Mouse (Mus musculus): ENCODE data around the gene Plekhm1. TPM values are rescaled to one million over a fixed set of nuclear protein-coding genes. Genes with fewer than 3 reads are reported as not detected.
A peak's percentile ranks its signal among the peaks of the same experiment; 100 is the strongest.

Plekhm1 gene
- polyA plus RNA-seq, 1 experiment from 2014 or later = 7.3 TPM

DNA sequence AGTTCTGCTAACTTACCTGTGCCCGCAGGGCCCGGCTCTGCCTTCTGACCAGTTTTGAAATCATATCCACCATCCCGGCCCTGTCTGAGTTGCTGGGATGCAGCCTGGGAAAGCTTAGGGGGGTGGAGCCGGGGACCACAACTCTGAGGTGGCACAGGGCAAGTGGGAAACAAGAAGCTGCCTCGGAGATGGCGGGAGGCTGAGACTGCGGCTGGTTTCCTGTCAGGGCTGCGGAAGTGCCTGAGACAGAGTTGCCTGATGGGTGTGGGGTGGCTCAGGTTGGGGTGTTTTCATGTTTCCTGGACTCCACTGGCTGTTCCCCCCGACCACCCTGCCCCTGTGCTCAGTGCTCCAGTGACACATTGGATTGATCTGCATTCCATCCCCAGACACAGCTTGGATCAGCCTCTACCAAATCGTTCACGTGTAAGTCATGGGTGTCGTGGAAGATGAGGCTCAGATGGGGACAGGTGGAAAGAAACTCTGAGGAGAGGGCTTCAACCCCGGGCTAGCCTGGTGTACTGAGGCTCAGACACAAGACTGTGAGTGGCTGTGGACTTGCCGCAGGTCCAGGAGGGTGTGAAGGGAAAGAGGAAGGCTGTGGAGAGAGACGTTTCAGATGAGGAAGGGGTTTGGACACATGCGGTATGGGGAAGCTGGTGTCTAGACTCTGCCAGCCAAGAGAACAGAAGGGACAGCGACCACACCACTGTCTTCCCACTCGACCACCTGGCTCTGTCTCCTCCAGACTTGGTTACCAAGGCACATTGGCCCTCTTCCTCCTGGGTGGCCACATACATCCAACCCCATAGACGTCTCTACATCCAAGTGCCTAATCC, 67.8 kb downstream of the Plekhm1 start:
- no peaks in the 10 kb centered on the region for H3K36me3 ChIP-seq (ENCODE audit: control insufficient read depth, insufficient read depth, low read length)
- no peak overlapping the region for H3K9ac ChIP-seq (ENCODE audit: low read depth, low read length)
- H3K27ac ChIP-seq (ENCODE audit: low read depth, low read length) = no peak overlapping the region
- H3K27me3 ChIP-seq (ENCODE audit: control insufficient read depth, insufficient read depth, low read length) = no peaks in the 10 kb centered on the region
- 80% methylated on average over 19 of the region's 19 CpGs for WGBS
- DNase-seq (ENCODE audit: low spot score) (no peak), ATAC-seq (ENCODE audit: low FRiP score) (no peak)
- H3K4me2 ChIP-seq (replicated peaks; ENCODE audit: low read depth, low read length) = no peak overlapping the region
- H3K9me3 ChIP-seq (ENCODE audit: control insufficient read depth, low read length) = no peaks in the 10 kb centered on the region
- no peaks in the 10 kb centered on the region for H3K4me1 ChIP-seq (replicated peaks; ENCODE audit: control insufficient read depth, insufficient read depth, low read length)
- H3K4me3 ChIP-seq (ENCODE audit: low read depth, low read length) = no peak overlapping the region

DNA sequence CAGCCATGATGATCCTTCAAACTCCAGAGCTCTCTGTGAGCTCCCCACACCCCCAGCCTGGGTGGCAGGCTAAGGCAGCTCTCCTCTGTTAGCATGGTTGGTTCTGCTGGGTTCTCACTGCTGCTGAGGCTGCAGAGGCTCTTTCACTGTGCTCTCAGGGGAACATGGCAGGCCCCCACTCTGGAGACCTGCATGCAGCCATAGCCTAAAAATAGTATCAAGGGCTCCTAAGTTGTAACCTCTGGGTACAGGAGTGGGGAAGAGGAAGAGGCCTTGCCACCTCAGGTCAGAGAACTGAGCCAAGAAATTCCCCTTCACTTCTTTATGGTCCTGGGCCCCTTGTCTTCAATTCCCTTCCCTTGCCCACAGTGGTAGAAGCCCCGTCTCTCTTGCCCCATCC, 68.6 kb downstream of the Plekhm1 start:
- Histone ChIP-seq H3K27me3 (ENCODE audit: control insufficient read depth, insufficient read depth, low read length) (no peaks in the 10 kb centered on the region), H3K4me3 (ENCODE audit: low read depth, low read length) (no peak overlapping the region), H3K9me3 (ENCODE audit: control insufficient read depth, low read length) (no peaks in the 10 kb centered on the region), H3K9ac (ENCODE audit: low read depth, low read length) (no peak overlapping the region), H3K27ac (ENCODE audit: low read depth, low read length) (no peak overlapping the region), H3K4me1 (replicated peaks; ENCODE audit: control insufficient read depth, insufficient read depth, low read length) (no peaks in the 10 kb centered on the region), H3K4me2 (replicated peaks; ENCODE audit: low read depth, low read length) (no peak overlapping the region), H3K36me3 (ENCODE audit: control insufficient read depth, insufficient read depth, low read length) (no peaks in the 10 kb centered on the region)
- no peak for DNase-seq (ENCODE audit: low spot score)
- 93% methylated on average over 1 of the region's 1 CpGs for WGBS
- no peak for ATAC-seq (ENCODE audit: low FRiP score)

- H3K4me2 ChIP-seq (replicated peaks; ENCODE audit: low read depth, low read length) = no peak overlapping the region
- H3K9ac ChIP-seq (ENCODE audit: low read depth, low read length) = no peak overlapping the region
- ATAC-seq (ENCODE audit: low FRiP score) (no peak), DNase-seq (ENCODE audit: low spot score) (no peak)
- H3K9me3 ChIP-seq (ENCODE audit: control insufficient read depth, low read length) = no peaks in the 10 kb centered on the region
- no peaks in the 10 kb centered on the region for H3K4me1 ChIP-seq (replicated peaks; ENCODE audit: control insufficient read depth, insufficient read depth, low read length)
- WGBS = 88% methylated on average over 6 of the region's 6 CpGs
- no peaks in the 10 kb centered on the region for H3K27me3 ChIP-seq (ENCODE audit: control insufficient read depth, insufficient read depth, low read length)
- no peak overlapping the region for H3K4me3 ChIP-seq (ENCODE audit: low read depth, low read length)
- no peaks in the 10 kb centered on the region for H3K36me3 ChIP-seq (ENCODE audit: control insufficient read depth, insufficient read depth, low read length)
- H3K27ac ChIP-seq (ENCODE audit: low read depth, low read length) = no peak overlapping the region
Observed at GRCm38 (mm10) chr11:103343063-103343462, 69.4 kb downstream of the Plekhm1 start.

- Histone ChIP-seq H3K9me3 (ENCODE audit: control insufficient read depth, low read length) (no peaks in the 10 kb centered on the region), H3K4me2 (replicated peaks; ENCODE audit: low read depth, low read length) (no peak overlapping the region), H3K9ac (ENCODE audit: low read depth, low read length) (no peak overlapping the region), H3K4me1 (replicated peaks; ENCODE audit: control insufficient read depth, insufficient read depth, low read length) (no peaks in the 10 kb centered on the region), H3K36me3 (ENCODE audit: control insufficient read depth, insufficient read depth, low read length) (no peaks in the 10 kb centered on the region), H3K27me3 (ENCODE audit: control insufficient read depth, insufficient read depth, low read length) (no peaks in the 10 kb centered on the region), H3K4me3 (ENCODE audit: low read depth, low read length) (no peak overlapping the region), H3K27ac (ENCODE audit: low read depth, low read length) (no peak overlapping the region)
- no peak for DNase-seq (ENCODE audit: low spot score)
- WGBS = 40% methylated on average over 7 of the region's 7 CpGs
- no peak for ATAC-seq (ENCODE audit: low FRiP score)
Observed at GRCm38 (mm10) chr11:103340677-103341076, 71.8 kb downstream of the Plekhm1 start.

DNA sequence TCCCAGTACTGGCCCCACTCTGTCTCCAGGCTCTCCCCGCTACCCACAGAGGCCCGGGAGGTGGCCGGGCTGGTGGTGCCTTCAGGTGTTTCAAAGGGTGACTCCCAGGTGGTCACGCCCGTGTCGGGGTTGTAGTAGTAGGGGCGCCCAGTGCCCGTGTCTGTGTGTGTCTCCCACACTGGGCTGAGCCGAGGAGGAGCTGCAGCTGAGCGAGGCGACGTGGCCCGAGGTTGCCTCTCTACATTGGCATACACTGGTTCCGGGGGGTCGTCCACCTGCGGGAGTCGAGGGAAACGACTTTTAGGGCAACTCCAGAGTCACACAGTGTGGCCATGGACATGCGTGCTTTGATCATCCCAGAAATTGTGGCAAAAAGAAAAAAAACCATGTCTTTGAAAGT, 72.4 kb downstream of the Plekhm1 start:
- Histone ChIP-seq H3K36me3 (ENCODE audit: control insufficient read depth, insufficient read depth, low read length) (no peaks in the 10 kb centered on the region), H3K27ac (ENCODE audit: low read depth, low read length) (no peak overlapping the region), H3K9me3 (ENCODE audit: control insufficient read depth, low read length) (no peaks in the 10 kb centered on the region), H3K4me2 (replicated peaks; ENCODE audit: low read depth, low read length) (peak overlapping the region; percentile 19), H3K9ac (ENCODE audit: low read depth, low read length) (no peak overlapping the region), H3K4me3 (ENCODE audit: low read depth, low read length) (no peak overlapping the region), H3K4me1 (replicated peaks; ENCODE audit: control insufficient read depth, insufficient read depth, low read length) (no peaks in the 10 kb centered on the region), H3K27me3 (ENCODE audit: control insufficient read depth, insufficient read depth, low read length) (no peaks in the 10 kb centered on the region)
- WGBS = 62% methylated on average over 19 of the region's 19 CpGs
- DNase-seq (ENCODE audit: low spot score) (no peak), ATAC-seq (ENCODE audit: low FRiP score) (no peak)

- no peaks in the 10 kb centered on the region for H3K9me3 ChIP-seq (ENCODE audit: control insufficient read depth, low read length)
- no peaks in the 10 kb centered on the region for H3K4me1 ChIP-seq (replicated peaks; ENCODE audit: control insufficient read depth, insufficient read depth, low read length)
- no peak overlapping the region for H3K4me3 ChIP-seq (ENCODE audit: low read depth, low read length)
- no peak overlapping the region for H3K27ac ChIP-seq (ENCODE audit: low read depth, low read length)
- H3K4me2 ChIP-seq (replicated peaks; ENCODE audit: low read depth, low read length) = peak overlapping the region; percentile 19
- 49% methylated on average over 13 of the region's 19 CpGs for WGBS
- H3K9ac ChIP-seq (ENCODE audit: low read depth, low read length) = no peak overlapping the region
- H3K36me3 ChIP-seq (ENCODE audit: control insufficient read depth, insufficient read depth, low read length) = no peaks in the 10 kb centered on the region
- DNase-seq (ENCODE audit: low spot score) (peak; percentile 27), ATAC-seq (ENCODE audit: low FRiP score) (no peak)
- H3K27me3 ChIP-seq (ENCODE audit: control insufficient read depth, insufficient read depth, low read length) = peaks cover 5% of the 10 kb centered on the region; the same call in 1 of the 2 replicates
Observed at GRCm38 (mm10) chr11:103339414-103340119, 72.9 kb downstream of the Plekhm1 start.

GRCm38 (mm10) chr11:103338671-103339070, 73.8 kb downstream of the Plekhm1 start:
- Histone ChIP-seq H3K9me3 (ENCODE audit: control insufficient read depth, low read length) (no peaks in the 10 kb centered on the region), H3K4me2 (replicated peaks; ENCODE audit: low read depth, low read length) (no peak overlapping the region), H3K9ac (ENCODE audit: low read depth, low read length) (no peak overlapping the region), H3K27ac (ENCODE audit: low read depth, low read length) (no peak overlapping the region), H3K36me3 (ENCODE audit: control insufficient read depth, insufficient read depth, low read length) (no peaks in the 10 kb centered on the region), H3K27me3 (ENCODE audit: control insufficient read depth, insufficient read depth, low read length) (peaks cover 13% of the 10 kb centered on the region), H3K4me1 (replicated peaks; ENCODE audit: control insufficient read depth, insufficient read depth, low read length) (no peaks in the 10 kb centered on the region), H3K4me3 (ENCODE audit: low read depth, low read length) (no peak overlapping the region)
- no peak for DNase-seq (ENCODE audit: low spot score)
- no peak for ATAC-seq (ENCODE audit: low FRiP score)
- 88% methylated on average over 6 of the region's 6 CpGs for WGBS

GRCm38 (mm10) chr11:103338119-103338518, 74.4 kb downstream of the Plekhm1 start:
- peaks cover 17% of the 10 kb centered on the region for H3K27me3 ChIP-seq (ENCODE audit: control insufficient read depth, insufficient read depth, low read length)

GRCm38 (mm10) chr11:103337180-103337579, 75.3 kb downstream of the Plekhm1 start:
- H3K27me3 ChIP-seq (ENCODE audit: control insufficient read depth, insufficient read depth, low read length) = peaks cover 22% of the 10 kb centered on the region

More at GRCm38 (mm10) chr11:103338119-103338518, 74.4 kb downstream of the Plekhm1 start:
- Histone ChIP-seq H3K4me2 (replicated peaks; ENCODE audit: low read depth, low read length) (no peak overlapping the region), H3K4me1 (replicated peaks; ENCODE audit: control insufficient read depth, insufficient read depth, low read length) (no peaks in the 10 kb centered on the region), H3K27ac (ENCODE audit: low read depth, low read length) (no peak overlapping the region), H3K36me3 (ENCODE audit: control insufficient read depth, insufficient read depth, low read length) (no peaks in the 10 kb centered on the region), H3K4me3 (ENCODE audit: low read depth, low read length) (no peak overlapping the region), H3K9ac (ENCODE audit: low read depth, low read length) (no peak overlapping the region), H3K9me3 (ENCODE audit: control insufficient read depth, low read length) (no peaks in the 10 kb centered on the region)
- no peak for ATAC-seq (ENCODE audit: low FRiP score)
- WGBS = 84% methylated on average over 7 of the region's 7 CpGs
- no peak for DNase-seq (ENCODE audit: low spot score)

More at GRCm38 (mm10) chr11:103337180-103337579, 75.3 kb downstream of the Plekhm1 start:
- WGBS = 94% methylated on average over 2 of the region's 2 CpGs
- no peak for DNase-seq (ENCODE audit: low spot score)
- H3K9ac ChIP-seq (ENCODE audit: low read depth, low read length) = no peak overlapping the region
- ATAC-seq (ENCODE audit: low FRiP score) = no peak
- no peaks in the 10 kb centered on the region for H3K4me1 ChIP-seq (replicated peaks; ENCODE audit: control insufficient read depth, insufficient read depth, low read length)
- H3K4me2 ChIP-seq (replicated peaks; ENCODE audit: low read depth, low read length) = no peak overlapping the region
- no peak overlapping the region for H3K4me3 ChIP-seq (ENCODE audit: low read depth, low read length)
- no peaks in the 10 kb centered on the region for H3K9me3 ChIP-seq (ENCODE audit: control insufficient read depth, low read length)
- H3K27ac ChIP-seq (ENCODE audit: low read depth, low read length) = no peak overlapping the region
- no peaks in the 10 kb centered on the region for H3K36me3 ChIP-seq (ENCODE audit: control insufficient read depth, insufficient read depth, low read length)

All from hindbrain, embryonic 11.5 days (tissue).